Mouse (Mus musculus) bone marrow, adult 2 months (tissue): ENCODE data around the gene Ppm1g.

Experiments
- CTCF ChIP-seq: fragments of 200-500 bp; IDR thresholded peaks from 2 replicates; pipeline ENCODE4 v1.5.1; 2011; ENCODE audit warnings: low read length, control low read depth; ENCODE audit not compliant: control insufficient read depth, insufficient read depth
- POLR2A ChIP-seq: fragments of 200-500 bp; IDR thresholded peaks from 2 replicates; pipeline ENCODE4 v1.6.1; 2011; ENCODE audit warnings: low read depth, mild to moderate bottlenecking, control low read depth, low read length, borderline replicate concordance; ENCODE audit not compliant: control insufficient read depth

GRCm38 (mm10) chr5:31199893-31200292 is 20.6 kb downstream of the Ppm1g start:
- TF ChIP-seq CTCF: no peak
- no peak for TF ChIP-seq POLR2A
